Mouse (Mus musculus): ENCODE data around the gene Ccn2. TPM values are rescaled to one million over a fixed set of nuclear protein-coding genes. Genes with fewer than 3 reads are reported as not detected.
A peak's percentile ranks its signal among the peaks of the same experiment; 100 is the strongest.
"Not testable (repeated sequence)": the region's sequence is repeated elsewhere in the genome, so short reads cannot be mapped to it uniquely, and the experiment has no call there.

The Ccn2 gene
- polyA plus RNA-seq, 1 experiment = 65.2 TPM

GRCm38 (mm10) chr10:24609146-24609545, 13.9 kb downstream of the Ccn2 start:
- H3K9ac ChIP-seq (ENCODE audit: low read depth, poor library complexity, severe bottlenecking) = no peak overlapping the region
- no peak for TF ChIP-seq EP300 (IDR thresholded peaks at IDR 0.05; ENCODE audit: insufficient read depth, low read depth, low read length)
- TF ChIP-seq POLR2A (IDR thresholded peaks at IDR 0.05; ENCODE audit: insufficient read depth, low read length) = no peak
- TF ChIP-seq CTCF (IDR thresholded peaks at IDR 0.05; ENCODE audit: low read depth, low read length) = no peak
- H3K27me3 ChIP-seq (ENCODE audit: control insufficient read depth, insufficient read depth, low read length, poor library complexity, severe bottlenecking) = no peaks in the 10 kb centered on the region
- no peak overlapping the region for H3K4me3 ChIP-seq (ENCODE audit: low read depth, low read length)
- H3K27ac ChIP-seq (ENCODE audit: insufficient read depth, low read length) = no peak overlapping the region
- no peaks in the 10 kb centered on the region for H3K4me1 ChIP-seq (ENCODE audit: control insufficient read depth, insufficient read depth, low read length)
- no peaks in the 10 kb centered on the region for H3K36me3 ChIP-seq (ENCODE audit: control insufficient read depth, insufficient read depth, low read length, poor library complexity, severe bottlenecking)
- H3K9me3 ChIP-seq (replicated peaks; ENCODE audit: control insufficient read depth, insufficient read depth, low read length, poor library complexity, severe bottlenecking) = no peaks in the 10 kb centered on the region

- H3K36me3 ChIP-seq (ENCODE audit: control insufficient read depth, insufficient read depth, low read length, poor library complexity, severe bottlenecking) = no peaks in the 10 kb centered on the region
- H3K9ac ChIP-seq (ENCODE audit: low read depth, poor library complexity, severe bottlenecking) = no peak overlapping the region
- no peaks in the 10 kb centered on the region for H3K4me1 ChIP-seq (ENCODE audit: control insufficient read depth, insufficient read depth, low read length)
- no peaks in the 10 kb centered on the region for H3K27me3 ChIP-seq (ENCODE audit: control insufficient read depth, insufficient read depth, low read length, poor library complexity, severe bottlenecking)
- no peak overlapping the region for H3K4me3 ChIP-seq (ENCODE audit: low read depth, low read length)
- TF ChIP-seq EP300 (IDR thresholded peaks at IDR 0.05; ENCODE audit: insufficient read depth, low read depth, low read length) = no peak
- TF ChIP-seq CTCF (IDR thresholded peaks at IDR 0.05; ENCODE audit: low read depth, low read length) = no peak
- TF ChIP-seq POLR2A (IDR thresholded peaks at IDR 0.05; ENCODE audit: insufficient read depth, low read length) = no peak
- H3K27ac ChIP-seq (ENCODE audit: insufficient read depth, low read length) = no peak overlapping the region
- H3K9me3 ChIP-seq (replicated peaks; ENCODE audit: control insufficient read depth, insufficient read depth, low read length, poor library complexity, severe bottlenecking) = no peaks in the 10 kb centered on the region
Observed at GRCm38 (mm10) chr10:24609766-24610165, 14.5 kb downstream of the Ccn2 start.

GRCm38 (mm10) chr10:24614726-24615125, 19.5 kb downstream of the Ccn2 start:
- H3K9me3 ChIP-seq (replicated peaks; ENCODE audit: control insufficient read depth, insufficient read depth, low read length, poor library complexity, severe bottlenecking) = peaks cover 4% of the 10 kb centered on the region; the same call in 1 of the 2 replicates
- peaks cover 2% of the 10 kb centered on the region for H3K4me1 ChIP-seq (ENCODE audit: control insufficient read depth, insufficient read depth, low read length)
- TF ChIP-seq CTCF (IDR thresholded peaks at IDR 0.05; ENCODE audit: low read depth, low read length) = no peak
- TF ChIP-seq POLR2A (IDR thresholded peaks at IDR 0.05; ENCODE audit: insufficient read depth, low read length) = no peak
- no peak for TF ChIP-seq EP300 (IDR thresholded peaks at IDR 0.05; ENCODE audit: insufficient read depth, low read depth, low read length)
- H3K9ac ChIP-seq (ENCODE audit: low read depth, poor library complexity, severe bottlenecking) = no peak overlapping the region
- H3K36me3 ChIP-seq (ENCODE audit: control insufficient read depth, insufficient read depth, low read length, poor library complexity, severe bottlenecking) = no peaks in the 10 kb centered on the region
- H3K27ac ChIP-seq (ENCODE audit: insufficient read depth, low read length) = no peak overlapping the region
- no peak overlapping the region for H3K4me3 ChIP-seq (ENCODE audit: low read depth, low read length)
- no peaks in the 10 kb centered on the region for H3K27me3 ChIP-seq (ENCODE audit: control insufficient read depth, insufficient read depth, low read length, poor library complexity, severe bottlenecking)

- no peaks in the 10 kb centered on the region for H3K36me3 ChIP-seq (ENCODE audit: control insufficient read depth, insufficient read depth, low read length, poor library complexity, severe bottlenecking)
- H3K27me3 ChIP-seq (ENCODE audit: control insufficient read depth, insufficient read depth, low read length, poor library complexity, severe bottlenecking) = no peaks in the 10 kb centered on the region
- no peak overlapping the region for H3K9ac ChIP-seq (ENCODE audit: low read depth, poor library complexity, severe bottlenecking)
- TF ChIP-seq EP300 (IDR thresholded peaks at IDR 0.05; ENCODE audit: insufficient read depth, low read depth, low read length) = no peak
- TF ChIP-seq CTCF (IDR thresholded peaks at IDR 0.05; ENCODE audit: low read depth, low read length) = no peak
- TF ChIP-seq POLR2A (IDR thresholded peaks at IDR 0.05; ENCODE audit: insufficient read depth, low read length) = no peak
- H3K4me1 ChIP-seq (ENCODE audit: control insufficient read depth, insufficient read depth, low read length) = peaks cover 2% of the 10 kb centered on the region
- no peak overlapping the region for H3K4me3 ChIP-seq (ENCODE audit: low read depth, low read length)
- H3K9me3 ChIP-seq (replicated peaks; ENCODE audit: control insufficient read depth, insufficient read depth, low read length, poor library complexity, severe bottlenecking) = peaks cover 4% of the 10 kb centered on the region; the same call in 1 of the 2 replicates
- peak overlapping the region; percentile 69 for H3K27ac ChIP-seq (ENCODE audit: insufficient read depth, low read length)
Observed at GRCm38 (mm10) chr10:24615799-24616198, 20.6 kb downstream of the Ccn2 start.

GRCm38 (mm10) chr10:24616572-24616971, 21.3 kb downstream of the Ccn2 start:
- H3K9me3 ChIP-seq (replicated peaks; ENCODE audit: control insufficient read depth, insufficient read depth, low read length, poor library complexity, severe bottlenecking); H3K9ac ChIP-seq (ENCODE audit: low read depth, poor library complexity, severe bottlenecking); H3K27me3 ChIP-seq (ENCODE audit: control insufficient read depth, insufficient read depth, low read length, poor library complexity, severe bottlenecking); H3K4me1 ChIP-seq (ENCODE audit: control insufficient read depth, insufficient read depth, low read length); H3K4me3 ChIP-seq (ENCODE audit: low read depth, low read length); H3K36me3 ChIP-seq (ENCODE audit: control insufficient read depth, insufficient read depth, low read length, poor library complexity, severe bottlenecking): not testable (repeated sequence)
- H3K27ac ChIP-seq (ENCODE audit: insufficient read depth, low read length) = 0 out of 2 replicates have a peak overlapping the region, but pooled peaks have one; percentile 5

- H3K27ac ChIP-seq (ENCODE audit: insufficient read depth, low read length) = no peak overlapping the region
- no peaks in the 10 kb centered on the region for H3K4me1 ChIP-seq (ENCODE audit: control insufficient read depth, insufficient read depth, low read length)
- H3K27me3 ChIP-seq (ENCODE audit: control insufficient read depth, insufficient read depth, low read length, poor library complexity, severe bottlenecking) = no peaks in the 10 kb centered on the region
- peaks cover 4% of the 10 kb centered on the region; the same call in 1 of the 2 replicates for H3K9me3 ChIP-seq (replicated peaks; ENCODE audit: control insufficient read depth, insufficient read depth, low read length, poor library complexity, severe bottlenecking)
- H3K9ac ChIP-seq (ENCODE audit: low read depth, poor library complexity, severe bottlenecking) = no peak overlapping the region
- peak; percentile 87 for TF ChIP-seq CTCF (IDR thresholded peaks at IDR 0.05; ENCODE audit: low read depth, low read length)
- TF ChIP-seq EP300 (IDR thresholded peaks at IDR 0.05; ENCODE audit: insufficient read depth, low read depth, low read length) = no peak
- H3K4me3 ChIP-seq (ENCODE audit: low read depth, low read length) = no peak overlapping the region
- H3K36me3 ChIP-seq (ENCODE audit: control insufficient read depth, insufficient read depth, low read length, poor library complexity, severe bottlenecking) = no peaks in the 10 kb centered on the region
Observed at GRCm38 (mm10) chr10:24621572-24621971, 26.3 kb downstream of the Ccn2 start.
